Mouse (Mus musculus) olfactory bulb, adult 2 months (tissue): ENCODE data around the gene St6gal1.

Experiments used
- CTCF ChIP-seq: fragments of 200-500 bp; IDR thresholded peaks from 2 replicates; pipeline ENCODE4 v1.5.1; 2012; ENCODE audit warnings: low read depth, mild to moderate bottlenecking, low read length, moderate library complexity; ENCODE audit not compliant: insufficient read depth
- POLR2A ChIP-seq: fragments of 200-500 bp; IDR thresholded peaks from 2 replicates; pipeline ENCODE4 v1.6.1; 2012; ENCODE audit warnings: mild to moderate bottlenecking, low read depth, low read length, moderate library complexity; ENCODE audit not compliant: insufficient read depth

DNA sequence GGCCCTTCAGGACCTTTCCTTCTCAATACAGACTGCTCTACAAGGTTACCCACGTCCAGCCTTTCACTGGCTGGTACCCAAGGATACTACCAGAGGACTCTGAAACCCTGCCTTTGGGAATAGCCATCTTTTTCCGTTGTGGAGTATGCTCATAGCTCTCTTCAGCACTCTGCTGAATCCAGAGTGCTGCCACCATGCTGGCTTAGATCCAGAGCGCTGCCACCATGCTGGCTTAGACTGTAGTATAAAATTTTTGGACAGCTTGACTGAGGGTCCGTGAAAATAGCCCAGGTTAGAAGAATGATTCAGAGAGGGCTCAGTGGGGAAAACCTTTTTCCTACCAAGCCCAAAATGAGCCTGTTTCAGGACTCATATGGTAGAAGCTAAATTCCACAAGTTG is 42.4 kb downstream of the St6gal1 start:
- no peak for TF ChIP-seq CTCF
- TF ChIP-seq POLR2A = no peak
